Mouse (Mus musculus): ENCODE data around the gene Eif4enif1.

- TF ChIP-seq EP300 (IDR thresholded peaks at IDR 0.05; ENCODE audit: low read depth) (no peak), CTCF (IDR thresholded peaks at IDR 0.05; ENCODE audit: low read depth) (no peak)
These were observed 77.5 kb downstream of the Eif4enif1 start for GRCm38 (mm10) chr11:3279729-3280128.

All from liver, embryonic 14.5 days (tissue).